ENCODE assay signal across 9 mouse cellular contexts in genomic region chr2:167201463-167202291, GRCm38 (mm10). TPM values are rescaled to one million over a fixed set of nuclear protein-coding genes. Genes with fewer than 3 reads are reported as not detected.
DNase-seq lines count a peak whose midpoint lies in the region; ATAC-seq and TF ChIP-seq lines count a peak whose summit lies in the region.
"Had no signal": no experiment of that assay in that cellular context is flagged by ENCODE, and none has a peak within 500 bp of the region (broad histone marks: within the 10 kb centered on the region; RNA-seq: fewer than 3 reads in every experiment).

No protein-coding gene starts in this region.

- TF ChIP-seq CTCF in lung, adult 2 months (IDR thresholded peaks at IDR 0.05; ENCODE audit: insufficient read depth, low read length) = no peak

- 43% methylated on average over 16 of the region's 16 CpGs for WGBS in embryonic facial prominence, embryonic 11.5 days
- WGBS in kidney, embryonic 15.5 days = 32% methylated on average over 16 of the region's 16 CpGs
- 51% methylated on average over 16 of the region's 16 CpGs for WGBS in lung, adult 2 months

- H3K27ac ChIP-seq in embryonic facial prominence, embryonic 11.5 days (replicated peaks; ENCODE audit: low read depth, low read length) = no peak overlapping the region
- peak overlapping the region; percentile 20; the same call in 1 of the 2 replicates for H3K27ac ChIP-seq in kidney, embryonic 15.5 days

- no peak overlapping the region for H3K4me3 ChIP-seq in embryonic facial prominence, embryonic 11.5 days (ENCODE audit: low read depth, low read length)
- H3K4me3 ChIP-seq in kidney, embryonic 15.5 days (replicated peaks) = no peak overlapping the region
- H3K4me3 ChIP-seq in lung, adult 2 months (replicated peaks; ENCODE audit: extremely low read depth, low read depth, low read length) = no peak overlapping the region

- no peaks in the 10 kb centered on the region for H3K36me3 ChIP-seq in embryonic facial prominence, embryonic 11.5 days (replicated peaks; ENCODE audit: control insufficient read depth, insufficient read depth, low read depth, low read length)
- H3K36me3 ChIP-seq in kidney, embryonic 15.5 days = no peaks in the 10 kb centered on the region

- no peak for TF ChIP-seq POLR2A in lung, adult 2 months (IDR thresholded peaks at IDR 0.05; ENCODE audit: borderline replicate concordance, extremely low read depth, low read depth, low read length)

- H3K4me1 ChIP-seq in embryonic facial prominence, embryonic 11.5 days (ENCODE audit: control insufficient read depth, insufficient read depth, low read length) = peaks cover 4% of the 10 kb centered on the region; the same call in 1 of the 2 replicates
- H3K4me1 ChIP-seq in kidney, embryonic 15.5 days = peaks cover 39% of the 10 kb centered on the region
- no peaks in the 10 kb centered on the region for H3K4me1 ChIP-seq in lung, adult 2 months (ENCODE audit: control insufficient read depth, insufficient read depth, low read length)

- peak overlapping the region; percentile 13; the same call in 1 of the 2 replicates for H3K9ac ChIP-seq in embryonic facial prominence, embryonic 11.5 days (replicated peaks; ENCODE audit: low read length)
- H3K9ac ChIP-seq in kidney, embryonic 15.5 days = no peak overlapping the region

- intact Hi-C loops in left cerebral cortex, postnatal 4 days (cut with DNase I) = no loop called here

- no peak overlapping the region for H3K4me2 ChIP-seq in embryonic facial prominence, embryonic 11.5 days (ENCODE audit: low read depth, low read length)
- H3K4me2 ChIP-seq in kidney, embryonic 15.5 days = peak overlapping the region; percentile 34

- no peaks in the 10 kb centered on the region for H3K27me3 ChIP-seq in embryonic facial prominence, embryonic 11.5 days (ENCODE audit: control insufficient read depth, insufficient read depth, low read length)
- peaks cover 4% of the 10 kb centered on the region; the same call in 1 of the 2 replicates for H3K27me3 ChIP-seq in kidney, embryonic 15.5 days

- peak; percentile 75 for DNase-seq in R1 (ENCODE audit: low read depth, low spot score)
- DNase-seq in embryonic facial prominence, embryonic 11.5 days (ENCODE audit: low spot score) = peak; percentile 41
- DNase-seq in left cerebral cortex, postnatal 4 days = peak; percentile 66
- DNase-seq in telencephalon, adult 2 months (ENCODE audit: low read depth, low spot score) = peak; percentile 91
- no peak for DNase-seq in heart, adult 9 months (ENCODE audit: low spot score in 2 of 2)
- DNase-seq in cerebellum, adult 9-10 months = no peak
- DNase-seq in lung, adult 2 months = no peak

- H3K9me3 ChIP-seq in embryonic facial prominence, embryonic 11.5 days (replicated peaks; ENCODE audit: control insufficient read depth, low read length) = no peaks in the 10 kb centered on the region
- no peaks in the 10 kb centered on the region for H3K9me3 ChIP-seq in kidney, embryonic 15.5 days (replicated peaks)

- no peak for ATAC-seq in embryonic facial prominence, embryonic 11.5 days (replicated peaks; ENCODE audit: insufficient number of reproducible peaks, low FRiP score, low TSS enrichment, low read depth)
- peak; percentile 34; the same call in 1 of the 2 replicates for ATAC-seq in kidney, embryonic 15.5 days (replicated peaks; ENCODE audit: low FRiP score)
- ATAC-seq: Patski had no signal

RNA-seq across cellular contexts. Expression of gene Kcnb1, which starts 11.7 kb away (rescaled TPM):
- 0.39 and 0.67 TPM in 2 replicates for polyA plus RNA-seq in embryonic facial prominence, embryonic 11.5 days (2014; fragmentation: Nextera tagmentation; extraction: Ambion mirVana)
- polyA plus RNA-seq in kidney, embryonic 15.5 days (2015; fragmentation: Nextera tagmentation; extraction: Ambion mirVana) = 0.95 and 1.9 TPM in 2 replicates
- total RNA-seq in left cerebral cortex, postnatal 4 days (2021) = 10 to 100 TPM; 46.5 to 50.9 TPM
- polyA plus RNA-seq in lung, adult 2 months (2012; rRNA removed) = 4.5 and 5.1 TPM in 2 replicates

RNA-seq across cellular contexts. Expression of gene Ptgis, which starts 38.7 kb away (rescaled TPM):
- polyA plus RNA-seq in embryonic facial prominence, embryonic 11.5 days (2014; fragmentation: Nextera tagmentation; extraction: Ambion mirVana) = 12.9 and 14.5 TPM in 2 replicates
- 18.7 and 21.1 TPM in 2 replicates for polyA plus RNA-seq in kidney, embryonic 15.5 days (2015; fragmentation: Nextera tagmentation; extraction: Ambion mirVana)
- total RNA-seq in left cerebral cortex, postnatal 4 days (2021) = 1 to 10 TPM; 2.6 to 3.2 TPM
- polyA plus RNA-seq in lung, adult 2 months (2012; rRNA removed) = 105 and 162 TPM in 2 replicates

Comparison
In these comparisons a context has a peak if more than half of its experiments do, and no peak if none do; other contexts are left out.
1. DNase-seq: peak in R1 (single experiment), embryonic facial prominence, embryonic 11.5 days (single experiment), left cerebral cortex, postnatal 4 days (single experiment) and telencephalon, adult 2 months (single experiment); none in heart, adult 9 months (0 of 2), cerebellum, adult 9-10 months (single experiment) and lung, adult 2 months (single experiment).